ENCODE assay signal across 12 mouse cellular contexts in the genomic region with DNA sequence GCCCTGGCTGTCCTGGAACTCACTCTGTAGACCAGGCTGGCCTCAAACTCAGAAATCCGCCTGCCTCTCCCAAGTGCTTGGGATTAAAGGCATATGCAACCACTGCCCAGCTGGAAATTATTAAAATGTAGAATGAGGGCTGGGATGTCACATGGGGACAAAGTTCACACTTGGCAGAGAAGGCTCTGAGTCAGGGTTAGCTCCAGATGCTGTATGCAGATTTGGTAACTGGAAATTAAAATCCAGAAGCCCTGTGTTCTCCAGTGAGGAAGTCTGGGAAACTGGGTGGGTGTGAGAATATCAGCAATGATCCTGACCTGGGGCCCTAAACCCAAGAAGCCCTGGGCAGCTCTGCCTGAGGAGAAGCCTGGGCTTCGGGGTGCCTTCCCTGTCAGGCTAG. TPM values are rescaled to one million over a fixed set of nuclear protein-coding genes. Genes with fewer than 3 reads are reported as not detected.
DNase-seq lines count a peak whose midpoint lies in the region; ATAC-seq lines count a peak whose summit lies in the region.
"Had no signal": no experiment of that assay in that cellular context is flagged by ENCODE, and none has a peak within 500 bp of the region (broad histone marks: within the 10 kb centered on the region; RNA-seq: fewer than 3 reads in every experiment).

No protein-coding gene starts in this region.

- peak overlapping the region; percentile 26; the same call in 1 of the 2 replicates for H3K4me2 ChIP-seq in kidney, embryonic 14.5 days (replicated peaks; ENCODE audit: low read depth, low read length)
- H3K4me2 ChIP-seq: midbrain, embryonic 13.5 days; neural tube, embryonic 15.5 days had no signal

- ATAC-seq in kidney, embryonic 14.5 days (ENCODE audit: low FRiP score, low TSS enrichment) = no peak
- ATAC-seq in activated CD4-positive, CD25-positive, alpha-beta regulatory T cell, adult 4 months = no peak
- ATAC-seq: midbrain, embryonic 13.5 days had no signal

- peaks cover 11% of the 10 kb centered on the region; the same call in 1 of the 2 replicates for H3K4me1 ChIP-seq in kidney, embryonic 14.5 days (ENCODE audit: control insufficient read depth, insufficient read depth, low read length)
- H3K4me1 ChIP-seq in limb, embryonic 10.5 days = peaks cover 42% of the 10 kb centered on the region

- no peak overlapping the region for H3K27ac ChIP-seq in kidney, embryonic 14.5 days (ENCODE audit: low read depth, low read length)
- peak overlapping the region; percentile 53; the same call in 1 of the 2 replicates for H3K27ac ChIP-seq in limb, embryonic 10.5 days
- H3K27ac ChIP-seq: liver, embryonic 14.5 days; midbrain, embryonic 13.5 days; neural tube, embryonic 15.5 days had no signal

- no peak for DNase-seq in kidney, adult 18-20 months
- DNase-seq in 3134 (ENCODE audit: extremely low read depth, insufficient read length, low spot score) (peak; percentile 32), 3T3-L1 (ENCODE audit: low read depth, low spot score) (peak; percentile 89)
- DNase-seq in limb, embryonic 10.5 days (ENCODE audit: low spot score) = no peak
- DNase-seq in cerebellum, adult 8-10 months = no peak
- DNase-seq: gastrocnemius, postnatal 36 days; layer of hippocampus, adult 9-11 months had no signal

- no peaks in the 10 kb centered on the region for H3K9me3 ChIP-seq in kidney, embryonic 14.5 days (ENCODE audit: control insufficient read depth, low read length)
- no peaks in the 10 kb centered on the region for H3K9me3 ChIP-seq in limb, embryonic 10.5 days (replicated peaks)
- H3K9me3 ChIP-seq: midbrain, embryonic 13.5 days; neural tube, embryonic 15.5 days had no signal

- 78% methylated on average over 2 of the region's 2 CpGs for WGBS in kidney, embryonic 14.5 days
- WGBS in limb, embryonic 10.5 days = 51% methylated on average over 2 of the region's 2 CpGs

- H3K36me3 ChIP-seq in kidney, embryonic 14.5 days (ENCODE audit: control insufficient read depth, insufficient read depth, low read length) = no peaks in the 10 kb centered on the region
- 0 out of 2 replicates have a peak, but pooled peaks cover 2% of the 10 kb centered on the region for H3K36me3 ChIP-seq in limb, embryonic 10.5 days
- H3K36me3 ChIP-seq: midbrain, embryonic 13.5 days; neural tube, embryonic 15.5 days had no signal

- 0 out of 2 replicates have a peak overlapping the region, but pooled peaks have one; percentile 8 for H3K9ac ChIP-seq in kidney, embryonic 14.5 days (ENCODE audit: low read depth, low read length)
- H3K9ac ChIP-seq: liver, embryonic 14.5 days; midbrain, embryonic 13.5 days; neural tube, embryonic 15.5 days had no signal

- peaks cover 29% of the 10 kb centered on the region for H3K27me3 ChIP-seq in kidney, embryonic 14.5 days (ENCODE audit: control insufficient read depth, insufficient read depth, low read length)
- H3K27me3 ChIP-seq in limb, embryonic 10.5 days (ENCODE audit: low read depth, poor library complexity, severe bottlenecking) = peaks cover 67% of the 10 kb centered on the region

- peak overlapping the region; percentile 27; the same call in 1 of the 2 replicates for H3K4me3 ChIP-seq in kidney, embryonic 14.5 days (ENCODE audit: low read length)
- peak overlapping the region; percentile 28; the same call in 1 of the 2 replicates for H3K4me3 ChIP-seq in limb, embryonic 10.5 days
- H3K4me3 ChIP-seq: midbrain, embryonic 13.5 days; neural tube, embryonic 15.5 days had no signal

RNA-seq across cellular contexts. Expression of a gene that starts 2.2 kb away (rescaled TPM):
- 117 and 123 TPM in 2 replicates for polyA plus RNA-seq in kidney, embryonic 14.5 days (2014; fragmentation: Nextera tagmentation; extraction: Ambion mirVana)
- polyA plus RNA-seq in limb, embryonic 10.5 days (2016; fragmentation: Nextera tagmentation; extraction: Ambion mirVana) = 74.6 and 77.7 TPM in 2 replicates
- polyA plus RNA-seq in activated CD4-positive, CD25-positive, alpha-beta regulatory T cell, adult 4 months (2017; shearing (Covaris generic)) = not detected

RNA-seq across cellular contexts. Expression of a gene that starts 16.2 kb away (rescaled TPM):
- 0.27 and 0.34 TPM in 2 replicates for polyA plus RNA-seq in kidney, embryonic 14.5 days (2014; fragmentation: Nextera tagmentation; extraction: Ambion mirVana)
- 0.65 and 0.78 TPM in 2 replicates for polyA plus RNA-seq in limb, embryonic 10.5 days (2016; fragmentation: Nextera tagmentation; extraction: Ambion mirVana)
- not detected for polyA plus RNA-seq in activated CD4-positive, CD25-positive, alpha-beta regulatory T cell, adult 4 months (2017; shearing (Covaris generic))

RNA-seq across cellular contexts. Expression of a gene that starts 21.4 kb away (rescaled TPM):
- polyA plus RNA-seq in kidney, embryonic 14.5 days (2014; fragmentation: Nextera tagmentation; extraction: Ambion mirVana) = 6.6 and 8.4 TPM in 2 replicates
- polyA plus RNA-seq in limb, embryonic 10.5 days (2016; fragmentation: Nextera tagmentation; extraction: Ambion mirVana) = 26.8 and 28.2 TPM in 2 replicates
- 1 to 10 TPM; 3.9 to 5.1 TPM for polyA plus RNA-seq in activated CD4-positive, CD25-positive, alpha-beta regulatory T cell, adult 4 months (2017; shearing (Covaris generic))

RNA-seq across cellular contexts. Expression of a gene that starts 23.6 kb away (rescaled TPM):
- polyA plus RNA-seq in kidney, embryonic 14.5 days (2014; fragmentation: Nextera tagmentation; extraction: Ambion mirVana) = 2.9 and 3.4 TPM in 2 replicates
- polyA plus RNA-seq in limb, embryonic 10.5 days (2016; fragmentation: Nextera tagmentation; extraction: Ambion mirVana) = 2.7 and 3.5 TPM in 2 replicates
- polyA plus RNA-seq in activated CD4-positive, CD25-positive, alpha-beta regulatory T cell, adult 4 months (2017; shearing (Covaris generic)) = under 1 TPM in 1 of 2 experiments, not detected in 1; 0.24 TPM

RNA-seq across cellular contexts. Expression of a gene that starts 27.9 kb away (rescaled TPM):
- 8.6 and 17.1 TPM in 2 replicates for polyA plus RNA-seq in kidney, embryonic 14.5 days (2014; fragmentation: Nextera tagmentation; extraction: Ambion mirVana)
- polyA plus RNA-seq in limb, embryonic 10.5 days (2016; fragmentation: Nextera tagmentation; extraction: Ambion mirVana) = 5.6 TPM in 2 replicates
- polyA plus RNA-seq in activated CD4-positive, CD25-positive, alpha-beta regulatory T cell, adult 4 months (2017; shearing (Covaris generic)) = 100 to 1,000 TPM in 1 of 2 experiments, 10 to 100 TPM in 1; 40.2 to 113 TPM

Comparison
In these comparisons a context has a peak if more than half of its experiments do, and no peak if none do; other contexts are left out.
1. DNase-seq: peak in 3134 (single experiment) and 3T3-L1 (single experiment); none in kidney, adult 18-20 months (single experiment), limb, embryonic 10.5 days (single experiment) and cerebellum, adult 8-10 months (single experiment).
2. RNA of a gene that starts 2.2 kb away (polyA plus RNA-seq): 117 to 123 TPM in kidney, embryonic 14.5 days and 74.6 to 77.7 TPM in limb, embryonic 10.5 days; not detected in activated CD4-positive, CD25-positive, alpha-beta regulatory T cell, adult 4 months; every median in the first group is over 10 times any median in the second.